Mouse (Mus musculus) adrenal gland, postnatal 14 days (tissue): ENCODE measurements around the gene Serpinf1. TPM values are rescaled to one million over a fixed set of nuclear protein-coding genes. Genes with fewer than 3 reads are reported as not detected.
"Not testable (repeated sequence)": the region's sequence is repeated elsewhere in the genome, so short reads cannot be mapped to it uniquely, and the experiment has no call there.

Experiments
- DNase-seq: peaks from one replicate; pipeline ENCODE4 v3.0.0; 2021; ENCODE audit warnings: mixed read lengths
- total RNA-seq: library from RNA; stranded (reverse); gene quantifications from 2 replicates; pipeline ENCODE4 v1.2.3, GENCODE M21; 2021

Serpinf1 gene
- total RNA-seq, 1 experiment from 2014 or later: 116 TPM

GRCm38 (mm10) chr11:75455971-75456370 lies 33.5 kb upstream of the Serpinf1 start:
- DNase-seq: not testable (repeated sequence)

GRCm38 (mm10) chr11:75455041-75455736 lies 32.7 kb upstream of the Serpinf1 start:
- DNase-seq: peak; percentile 43

GRCm38 (mm10) chr11:75453991-75454930 lies 31.8 kb upstream of the Serpinf1 start, which contains the start of gene Wdr81:
TSS of gene Wdr81 (minus strand) at chr11:75454717.
- DNase-seq: peak; percentile 92

GRCm38 (mm10) chr11:75452812-75453557 lies 30.5 kb upstream of the Serpinf1 start:
- DNase-seq: no peak

- DNase-seq: no peak
These were observed 29.6 kb upstream of the Serpinf1 start for GRCm38 (mm10) chr11:75452081-75452480.

GRCm38 (mm10) chr11:75450936-75451335 lies 28.4 kb upstream of the Serpinf1 start:
- DNase-seq: no peak

- DNase-seq: no peak
These were observed 27.9 kb upstream of the Serpinf1 start for GRCm38 (mm10) chr11:75450304-75450908.

GRCm38 (mm10) chr11:75449695-75450094 lies 27.2 kb upstream of the Serpinf1 start:
- DNase-seq: no peak

- no peak for DNase-seq
These were observed 26.1 kb upstream of the Serpinf1 start for GRCm38 (mm10) chr11:75448575-75448974.

GRCm38 (mm10) chr11:75443711-75444110 lies 21.2 kb upstream of the Serpinf1 start:
- DNase-seq: no peak

- DNase-seq: no peak
These were observed 19.1 kb upstream of the Serpinf1 start for GRCm38 (mm10) chr11:75441601-75442000.

- DNase-seq: no peak
These were observed 18.5 kb upstream of the Serpinf1 start for GRCm38 (mm10) chr11:75441034-75441433.

- no peak for DNase-seq
These were observed 17.4 kb upstream of the Serpinf1 start for GRCm38 (mm10) chr11:75439951-75440350.

GRCm38 (mm10) chr11:75439363-75439762 lies 16.9 kb upstream of the Serpinf1 start, which contains the start of gene Serpinf2:
TSS of gene Serpinf2 (minus strand) at chr11:75439591.
- no peak for DNase-seq

GRCm38 (mm10) chr11:75438804-75439203 lies 16.3 kb upstream of the Serpinf1 start:
- no peak for DNase-seq

GRCm38 (mm10) chr11:75438194-75438593 lies 15.7 kb upstream of the Serpinf1 start:
- no peak for DNase-seq

GRCm38 (mm10) chr11:75434138-75434537 lies 11.6 kb upstream of the Serpinf1 start:
- DNase-seq: no peak

- peak; percentile 46 for DNase-seq
These were observed 8.8 kb upstream of the Serpinf1 start for GRCm38 (mm10) chr11:75431307-75431706.

GRCm38 (mm10) chr11:75429019-75429705 lies 6.7 kb upstream of the Serpinf1 start:
- DNase-seq: no peak

GRCm38 (mm10) chr11:75424459-75424858 lies 2.0 kb upstream of the Serpinf1 start:
- no peak for DNase-seq

GRCm38 (mm10) chr11:75424033-75424432 lies 1.5 kb upstream of the Serpinf1 start:
- DNase-seq: no peak
